Mouse (Mus musculus): Measurements from ENCODE around the gene Slco4a1.

DNA sequence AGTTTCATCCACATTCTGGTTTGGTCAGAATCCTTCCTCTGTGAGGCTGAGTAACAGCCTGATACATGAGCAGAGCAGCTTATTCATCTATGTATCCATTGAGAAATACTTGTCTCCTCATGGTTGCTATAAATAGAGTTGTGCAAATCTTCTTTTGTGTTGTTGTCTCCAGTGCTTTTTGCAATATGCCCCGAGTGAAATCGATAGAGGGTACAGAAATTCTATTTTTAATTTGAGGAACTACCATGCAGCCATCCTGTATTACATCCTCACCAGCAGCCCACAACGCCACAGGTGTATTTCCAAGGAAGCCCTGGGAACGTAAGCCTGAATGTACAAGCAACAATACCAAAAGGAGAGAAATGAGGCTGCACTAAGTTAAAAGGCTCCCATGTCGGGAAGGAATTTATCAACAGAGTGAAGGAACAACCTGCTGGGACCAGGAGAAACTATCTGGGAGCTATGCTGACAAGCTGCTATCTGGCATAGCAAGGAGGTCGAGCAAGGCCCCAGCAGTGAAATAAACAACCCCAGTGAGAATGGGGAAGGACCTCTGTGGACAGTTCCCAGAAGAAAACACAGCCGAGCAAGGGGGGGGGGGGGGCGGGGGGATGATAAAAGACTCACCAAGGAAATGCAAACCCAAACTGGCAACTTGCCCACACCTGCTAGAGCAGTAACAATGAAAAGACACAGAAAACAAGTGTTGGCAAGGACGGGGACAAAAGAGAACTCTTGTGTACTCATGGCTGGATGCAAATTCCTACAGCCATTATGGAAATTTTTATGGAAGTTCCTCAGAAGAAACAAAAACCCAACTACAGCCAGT lies 10.9 kb upstream of the Slco4a1 start:
- no peak for TF ChIP-seq CTCF (IDR thresholded peaks at IDR 0.05; ENCODE audit: control insufficient read depth, insufficient read depth, low read length)
- TF ChIP-seq POLR2A (IDR thresholded peaks at IDR 0.05; ENCODE audit: borderline replicate concordance, control insufficient read depth, low read depth, low read length), result no peak

Data from bone marrow, adult 2 months (tissue).